Mouse (Mus musculus) right cerebral cortex, postnatal 10 days (tissue): ENCODE measurements around the gene Ak2.

Experiments used
- DNase-seq, 2 experiments: peaks; one replicate each; pipeline ENCODE4 v3.0.0; 2021; ENCODE audit warnings: low spot score in 2 of 2

Ak2 gene

DNA sequence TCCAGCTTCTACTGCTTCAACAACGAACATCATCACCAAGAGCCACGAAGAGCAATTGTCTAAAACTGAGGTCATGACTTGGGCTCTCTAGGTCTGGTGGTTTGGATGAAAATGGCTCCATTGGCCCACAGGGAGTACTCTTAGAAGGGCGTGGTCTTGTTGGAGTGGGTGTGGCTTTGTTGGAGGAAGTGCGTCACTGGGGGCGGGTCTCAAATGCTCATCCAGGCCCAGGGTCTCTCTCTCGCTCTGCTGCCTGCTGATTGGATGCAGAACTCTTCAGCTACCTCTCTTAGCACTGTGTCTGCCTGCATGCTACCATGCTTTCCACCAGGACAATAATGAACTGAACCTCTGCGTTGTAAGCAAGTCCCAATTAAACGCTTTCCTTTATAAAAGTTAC lies 17.1 kb upstream of the Ak2 start:
- no peak for DNase-seq

DNA sequence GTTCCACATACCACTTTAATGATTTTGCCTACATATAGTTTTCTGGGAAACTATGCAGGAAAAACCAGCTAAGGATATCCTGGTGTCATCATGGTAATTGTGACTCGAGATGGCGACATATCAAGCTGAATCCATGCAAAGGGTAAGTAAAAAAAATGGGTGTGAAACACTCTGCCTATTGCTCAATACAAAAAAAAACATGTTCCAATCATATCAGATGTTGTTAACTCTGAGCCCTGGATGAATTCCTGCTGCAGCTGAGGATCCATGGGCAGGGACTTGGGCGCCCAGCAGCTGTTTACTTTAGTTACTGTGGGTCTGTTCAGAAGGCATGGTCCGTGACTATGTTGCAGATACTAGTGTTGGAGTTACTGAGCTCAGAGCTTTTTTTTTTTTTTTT lies 15.2 kb upstream of the Ak2 start:
- DNase-seq: no peak

DNA sequence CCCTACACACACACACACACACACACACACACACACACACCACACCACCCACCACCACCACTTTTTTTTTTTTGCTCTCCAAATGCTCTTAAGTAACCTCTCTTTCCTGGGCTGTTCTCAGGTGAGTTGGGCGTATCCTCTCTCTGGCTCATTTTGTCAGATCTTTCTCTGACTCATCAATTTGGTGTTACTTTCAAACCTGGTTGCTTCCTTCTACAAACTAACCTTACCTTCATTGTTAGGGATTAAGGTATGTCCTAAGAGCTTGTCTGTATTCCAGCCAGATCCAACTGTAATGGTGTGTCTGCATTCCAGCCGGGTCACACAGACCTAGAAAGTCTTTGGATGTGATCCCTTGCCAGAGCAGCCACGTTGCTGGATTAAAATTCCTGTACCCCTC lies 14.5 kb upstream of the Ak2 start:
- DNase-seq: no peak

DNA sequence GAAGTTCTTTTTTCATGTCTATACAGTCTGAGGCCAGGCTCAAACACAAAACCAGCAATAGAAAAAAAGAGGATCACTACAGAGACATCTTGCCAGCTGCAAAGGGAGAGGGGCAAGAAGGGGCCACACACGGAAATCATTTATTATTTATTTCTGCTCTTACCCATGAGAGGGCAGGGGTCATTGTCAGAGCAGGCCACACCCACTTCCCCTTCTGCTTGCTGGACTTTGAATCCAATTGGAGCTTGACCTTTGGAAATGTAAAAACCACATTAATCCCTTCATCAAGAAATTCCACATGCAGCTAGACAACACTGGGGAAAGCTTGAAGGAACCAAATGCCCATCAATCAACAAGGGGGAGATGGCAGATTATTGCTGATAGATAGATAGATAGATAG lies 13.1 kb upstream of the Ak2 start:
- no peak for DNase-seq

DNA sequence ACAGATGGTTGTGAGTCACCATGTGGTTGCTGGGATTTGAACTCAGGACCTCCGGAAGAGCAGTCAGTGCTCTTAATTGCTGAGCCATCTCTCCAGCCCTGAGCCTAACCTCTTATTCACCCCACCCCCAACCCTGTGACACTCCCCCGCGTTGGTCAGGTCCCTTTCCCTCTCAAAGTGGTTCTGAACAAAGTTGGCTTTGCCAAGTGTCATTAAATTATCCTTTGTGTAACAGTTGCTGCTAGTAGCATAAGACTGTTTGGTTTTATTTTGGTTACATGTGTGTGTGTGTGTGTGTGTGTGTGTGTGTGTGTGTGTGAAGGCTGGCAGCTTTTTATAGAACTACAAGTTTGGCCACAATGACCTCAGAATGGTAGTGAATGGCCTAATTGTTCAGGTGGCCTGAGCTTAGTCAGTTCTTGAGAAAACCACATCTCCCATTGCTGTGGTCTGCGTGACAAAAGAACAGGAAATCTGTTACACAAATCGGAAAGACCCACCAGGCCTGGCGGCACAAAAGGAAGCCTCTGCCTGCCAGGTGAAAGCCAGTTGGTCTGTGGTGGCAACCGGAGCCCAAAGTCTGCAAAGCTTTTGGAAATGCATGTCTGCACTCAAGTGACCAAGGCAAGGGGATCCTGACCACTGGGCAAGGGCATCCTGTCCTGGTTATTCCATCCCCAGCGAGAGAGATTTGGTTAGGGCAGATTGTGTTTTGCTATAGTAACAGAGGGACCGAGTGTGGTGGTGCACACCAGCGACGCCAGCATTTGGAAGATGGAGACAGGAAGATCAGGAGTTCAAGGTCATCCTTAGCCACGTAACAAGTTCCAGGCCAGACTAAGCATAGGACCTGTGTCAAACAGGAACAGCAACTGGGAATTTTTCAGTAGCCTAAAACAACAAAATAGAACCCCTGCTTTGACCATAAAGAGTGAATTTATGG lies 10.6 kb upstream of the Ak2 start:
- DNase-seq: no peak

DNA sequence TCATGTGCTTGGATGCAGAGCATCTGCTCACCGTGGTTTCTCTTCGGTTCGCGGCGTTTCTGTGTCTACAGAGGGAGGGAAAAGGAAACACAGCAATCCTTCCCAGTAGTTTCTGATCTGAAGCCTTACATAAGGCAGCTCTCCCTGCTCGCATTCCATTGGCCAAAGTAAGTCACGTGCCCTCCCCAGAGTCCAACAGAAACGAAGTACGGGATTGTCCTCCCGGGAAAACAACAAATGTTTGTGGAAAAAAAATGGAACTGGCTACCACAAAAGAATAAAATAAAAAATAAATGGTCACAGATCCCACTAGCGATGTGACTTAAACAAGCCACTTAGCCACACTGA lies 10.0 kb upstream of the Ak2 start:
- DNase-seq: no peak

DNA sequence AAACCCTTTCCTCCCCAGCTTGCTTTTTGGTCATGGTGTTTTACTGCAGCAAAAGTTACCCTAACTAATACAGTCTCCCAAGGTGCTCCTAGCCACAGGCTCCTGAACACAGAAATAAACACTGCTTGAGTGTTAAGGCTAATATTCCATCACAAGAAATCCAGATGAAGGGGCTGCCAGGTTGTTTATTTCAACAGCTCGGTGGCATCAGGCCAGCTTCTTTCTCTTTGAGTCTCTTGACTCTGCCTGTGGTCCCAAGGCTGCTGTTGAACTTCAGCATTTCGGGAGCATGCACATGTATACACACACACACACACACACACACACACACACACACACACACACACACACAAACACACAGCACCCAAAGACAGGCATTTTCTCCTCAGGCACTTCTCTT lies 8.6 kb upstream of the Ak2 start:
- DNase-seq: no peak

DNA sequence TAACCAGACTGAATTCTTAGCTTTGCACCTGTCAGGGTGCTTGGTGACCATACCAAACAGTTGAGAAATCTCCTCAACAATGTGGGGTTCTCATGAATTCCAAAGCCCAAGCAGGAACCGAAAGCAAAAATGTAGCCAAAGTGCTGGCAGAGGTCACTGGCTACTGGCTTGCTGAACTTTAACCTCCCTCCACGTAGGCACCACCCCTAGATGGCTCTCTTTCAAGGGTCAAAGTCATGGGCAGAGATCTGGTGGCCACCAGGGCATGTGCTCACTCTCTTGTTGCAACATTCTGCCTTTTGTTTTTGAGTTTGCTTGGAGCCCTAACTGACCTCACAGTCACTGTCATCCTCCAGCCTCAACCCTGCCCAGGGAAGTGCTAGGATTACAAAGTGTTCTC lies 8.1 kb upstream of the Ak2 start:
- DNase-seq: no peak

DNA sequence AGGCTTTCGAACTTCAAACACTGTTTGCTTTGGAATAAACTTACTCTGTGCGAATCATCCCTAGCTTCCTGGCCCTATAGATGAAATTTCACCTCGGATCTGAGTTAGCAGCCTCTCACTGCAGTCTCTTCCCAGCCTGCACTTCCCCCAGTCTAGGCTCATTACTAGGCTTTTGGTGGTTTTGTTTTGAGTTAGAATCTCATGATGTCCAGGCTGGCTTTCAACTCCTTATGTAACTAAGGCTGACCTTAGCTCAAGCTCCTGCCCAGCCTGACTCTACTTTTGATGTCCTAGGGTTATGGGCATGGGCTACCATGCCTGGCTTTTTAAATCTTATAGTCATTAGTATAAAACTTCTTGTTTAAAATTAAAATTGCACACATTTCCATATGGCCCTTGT lies 7.2 kb upstream of the Ak2 start:
- DNase-seq: no peak

DNA sequence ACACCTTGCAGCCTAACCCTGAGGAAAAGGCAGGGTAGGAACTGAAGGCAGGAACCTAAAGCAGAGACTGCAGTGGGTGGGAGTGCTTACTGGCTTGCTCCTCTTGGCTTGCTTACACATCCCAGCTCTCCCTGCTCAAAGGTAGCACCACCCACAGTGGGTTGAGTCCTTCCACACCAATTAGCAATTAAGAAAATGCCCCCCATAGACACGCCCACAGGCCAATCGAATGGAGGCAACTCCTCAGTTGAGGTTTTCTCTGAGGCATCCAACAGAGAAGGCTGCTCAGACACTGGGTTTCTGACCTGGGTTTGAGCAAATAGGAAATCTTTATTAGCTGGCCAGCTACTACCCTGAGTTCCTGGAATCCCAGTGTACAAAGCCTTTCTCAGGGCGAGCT lies 2.8 kb upstream of the Ak2 start:
- DNase-seq: no peak

DNA sequence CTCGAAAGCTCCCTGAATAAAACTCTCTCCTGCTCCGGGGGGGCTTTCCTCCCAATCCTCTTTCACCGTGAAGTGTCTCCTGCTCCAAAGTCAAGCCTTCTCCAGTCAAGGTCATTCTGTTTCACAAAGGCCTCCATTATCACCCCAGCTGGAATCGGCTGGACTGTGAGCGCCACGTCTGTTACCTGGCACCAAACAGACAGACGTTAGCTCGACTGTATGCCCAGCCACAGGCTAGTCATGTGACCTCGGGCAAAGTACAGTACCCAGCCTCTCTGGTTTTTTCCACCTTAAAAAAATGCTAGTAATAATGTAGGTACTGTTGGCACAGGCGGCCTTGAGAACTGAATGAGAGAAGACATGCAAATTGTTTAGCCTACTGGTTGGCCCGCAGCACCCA lies 2.1 kb upstream of the Ak2 start:
- no peak for DNase-seq

DNA sequence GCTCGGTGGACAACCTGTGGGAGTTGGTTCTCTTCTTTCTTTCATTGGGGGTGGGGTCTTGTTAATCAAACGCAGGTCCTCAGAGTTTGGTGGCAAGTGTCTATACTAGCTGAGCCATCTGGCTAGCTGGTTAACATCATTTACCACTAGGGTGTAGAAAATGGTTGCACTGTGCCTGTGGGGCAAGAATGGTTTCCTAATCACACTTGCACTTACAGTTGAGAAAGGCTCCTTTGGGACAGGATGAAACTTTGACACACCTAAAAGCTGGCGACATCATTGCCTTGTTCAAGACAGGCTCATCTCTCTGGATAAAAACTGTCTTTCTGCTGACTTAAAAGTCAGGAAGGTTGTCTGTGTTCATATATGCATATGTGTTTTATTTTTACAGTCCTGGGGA lies 418 bp downstream of the Ak2 start:
- no peak for DNase-seq

DNA sequence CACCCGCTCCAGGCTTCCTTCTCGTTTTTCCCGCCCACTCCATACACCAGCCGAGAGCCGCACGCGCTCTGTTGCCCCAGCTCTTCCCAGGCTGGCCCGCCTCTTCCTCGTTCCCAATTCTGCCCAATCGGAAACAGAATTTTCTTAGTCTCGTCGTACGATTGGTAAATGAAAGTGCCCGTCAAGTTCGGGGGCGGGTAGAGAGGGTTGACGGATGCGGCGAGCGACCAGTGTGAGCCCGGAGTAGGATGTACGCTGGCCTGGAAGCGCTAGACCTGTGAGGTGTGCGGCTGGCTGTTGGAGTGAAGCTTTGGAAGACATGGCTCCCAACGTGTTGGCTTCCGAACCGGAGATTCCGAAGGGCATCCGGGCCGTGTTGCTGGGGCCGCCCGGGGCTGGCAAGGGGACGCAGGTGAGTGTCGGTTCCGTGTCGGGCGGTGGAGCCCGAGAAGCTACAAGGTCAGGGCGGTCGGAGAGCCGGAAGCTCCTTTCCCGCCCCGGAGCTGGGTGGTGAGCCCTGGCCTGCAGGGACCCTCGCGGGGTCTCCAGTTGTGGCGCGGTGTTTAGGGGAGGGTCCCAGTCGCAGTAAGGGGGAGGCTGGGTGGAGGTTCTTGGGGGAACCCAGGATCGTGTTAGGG lies 1.4 kb downstream of the Ak2 start:
- peak; percentile 96 to 97 for DNase-seq

DNA sequence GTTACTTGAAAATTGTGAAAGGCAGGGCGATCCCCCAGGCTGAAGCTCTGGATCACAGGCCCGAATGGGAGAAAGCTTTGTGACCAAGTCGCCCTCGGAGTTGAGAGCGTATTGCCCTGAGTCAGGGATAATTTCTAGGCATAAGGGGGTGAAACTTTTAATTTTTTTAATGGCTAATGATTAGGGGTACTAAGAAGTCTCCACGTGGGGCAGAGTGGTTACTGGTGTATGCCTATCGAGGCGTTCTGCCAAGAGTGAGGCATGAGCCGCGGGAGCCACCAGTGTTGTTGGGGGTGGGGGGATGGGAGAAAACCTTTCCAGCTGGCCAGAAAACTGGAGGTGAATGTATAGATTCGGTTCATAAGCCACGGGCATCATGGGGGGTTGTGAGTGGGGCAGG lies 1.9 kb downstream of the Ak2 start:
- DNase-seq: peak in 1 of 2 experiments; percentile 35

DNA sequence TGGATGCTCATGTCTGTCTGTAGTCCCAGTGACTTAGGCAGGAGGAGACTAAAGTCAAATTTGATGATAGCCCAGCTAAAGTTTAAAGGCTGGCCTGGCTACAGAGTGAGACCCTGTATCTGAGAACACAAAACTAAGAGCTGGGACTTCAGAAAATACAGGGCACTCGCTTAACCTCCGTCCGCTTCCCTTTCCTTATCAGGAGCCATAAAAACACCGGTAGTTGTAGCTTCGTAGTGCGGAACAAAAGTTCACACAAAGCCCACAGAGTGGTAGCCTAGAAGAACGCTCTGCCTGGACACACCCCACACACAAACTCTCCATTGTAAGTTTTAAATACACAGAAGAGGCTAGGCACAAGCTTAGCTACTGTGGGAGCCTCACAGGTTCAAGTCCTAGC lies 3.5 kb downstream of the Ak2 start:
- DNase-seq: no peak

DNA sequence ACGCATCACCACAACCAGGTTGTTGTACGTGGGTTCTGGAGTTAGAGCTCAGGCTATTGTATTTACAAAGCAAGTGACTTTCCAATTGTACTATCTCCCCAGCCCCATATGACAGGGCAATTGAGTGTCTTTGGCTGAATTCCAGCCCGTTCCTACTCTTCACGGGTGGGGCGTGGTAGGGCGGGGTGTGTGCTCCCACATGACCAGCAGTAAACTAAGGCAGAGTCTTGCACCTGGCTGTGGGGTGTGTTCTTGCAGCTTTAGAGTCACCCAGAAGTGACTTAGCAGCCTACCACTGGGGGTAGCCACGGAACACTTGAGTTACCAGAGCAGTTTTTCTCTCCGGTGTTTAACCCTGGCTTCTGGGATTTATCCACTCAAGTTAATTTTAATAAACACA lies 5.5 kb downstream of the Ak2 start:
- no peak for DNase-seq

DNA sequence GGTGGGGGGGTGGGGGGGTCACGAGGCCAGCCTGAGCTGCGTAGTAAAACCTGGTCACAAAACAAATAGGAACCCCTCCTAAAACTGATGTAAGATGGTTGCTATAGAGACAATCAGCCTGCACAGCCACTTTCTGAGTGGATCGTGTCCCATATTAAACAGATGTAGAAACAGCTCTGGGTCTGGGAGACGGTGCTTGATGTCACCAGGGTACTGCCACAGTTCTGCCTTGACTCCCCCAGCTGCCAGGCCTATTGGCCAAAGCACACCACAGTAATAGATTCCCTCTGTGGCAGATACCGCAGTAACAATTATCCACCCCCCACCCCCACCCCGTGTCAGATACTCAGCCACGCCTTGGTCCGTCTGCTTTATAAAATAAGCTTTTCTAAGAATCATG lies 6.6 kb downstream of the Ak2 start:
- no peak for DNase-seq

DNA sequence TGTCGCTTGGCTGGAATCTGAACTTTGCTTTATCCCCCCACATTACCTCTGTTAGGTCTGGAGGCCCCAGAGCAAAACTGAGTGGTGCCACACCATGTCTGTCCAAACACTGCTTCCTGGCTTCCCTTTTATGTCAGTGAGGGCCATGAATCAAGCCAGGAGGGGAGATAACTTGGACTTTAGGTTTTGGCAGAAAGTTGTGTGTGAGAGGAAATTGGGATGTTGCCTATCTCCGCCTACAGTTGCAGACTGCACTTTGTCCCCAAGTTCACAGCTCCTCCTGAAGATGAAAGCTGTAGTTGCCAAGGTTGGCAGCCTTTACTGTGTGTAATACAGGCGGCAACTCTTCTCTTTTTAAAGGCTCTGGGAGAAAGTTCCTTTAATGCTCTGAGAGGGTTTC lies 9.0 kb downstream of the Ak2 start:
- DNase-seq: no peak

DNA sequence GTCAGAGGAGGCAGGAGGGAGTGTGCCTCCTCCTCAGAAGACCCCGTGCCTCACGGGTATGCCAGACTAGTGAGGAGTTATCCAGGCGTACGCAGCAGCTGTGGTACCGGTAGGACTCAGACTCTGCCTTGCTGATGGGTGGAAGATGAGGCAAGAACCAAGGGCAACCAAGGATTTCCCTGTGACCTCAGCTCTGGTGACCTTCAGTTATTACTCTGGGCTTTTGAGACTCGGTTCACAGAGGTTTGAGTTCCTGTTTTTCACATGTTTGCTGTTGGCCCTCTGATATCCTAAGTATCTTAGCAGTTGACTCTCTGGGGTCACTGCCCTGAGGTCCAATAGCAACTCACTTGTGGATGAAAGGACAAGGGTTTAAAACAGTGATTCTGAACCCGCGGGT lies 12.0 kb downstream of the Ak2 start:
- DNase-seq: no peak

DNA sequence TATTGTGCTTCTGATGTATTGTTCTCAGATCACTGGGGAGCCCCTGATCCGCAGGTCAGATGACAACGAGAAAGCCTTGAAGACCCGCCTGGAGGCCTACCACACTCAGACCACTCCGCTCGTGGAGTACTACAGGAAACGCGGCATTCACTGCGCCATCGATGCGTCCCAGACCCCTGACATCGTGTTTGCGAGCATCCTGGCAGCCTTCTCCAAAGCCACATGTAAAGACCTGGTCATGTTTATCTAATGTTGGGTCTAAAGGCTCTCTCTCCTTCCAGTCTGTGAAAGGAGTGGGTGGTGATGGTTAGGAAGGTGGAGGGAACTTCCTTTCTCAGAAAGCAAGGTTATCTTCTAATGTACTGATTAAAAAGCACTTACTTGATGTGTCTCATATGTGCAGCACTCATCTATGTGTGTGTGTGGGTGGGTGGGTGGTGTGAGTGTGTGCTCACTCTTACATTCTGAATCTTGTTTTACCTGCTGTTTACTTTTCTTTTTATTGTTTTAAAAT lies 16.3 kb downstream of the Ak2 start:
- DNase-seq: no peak

DNA sequence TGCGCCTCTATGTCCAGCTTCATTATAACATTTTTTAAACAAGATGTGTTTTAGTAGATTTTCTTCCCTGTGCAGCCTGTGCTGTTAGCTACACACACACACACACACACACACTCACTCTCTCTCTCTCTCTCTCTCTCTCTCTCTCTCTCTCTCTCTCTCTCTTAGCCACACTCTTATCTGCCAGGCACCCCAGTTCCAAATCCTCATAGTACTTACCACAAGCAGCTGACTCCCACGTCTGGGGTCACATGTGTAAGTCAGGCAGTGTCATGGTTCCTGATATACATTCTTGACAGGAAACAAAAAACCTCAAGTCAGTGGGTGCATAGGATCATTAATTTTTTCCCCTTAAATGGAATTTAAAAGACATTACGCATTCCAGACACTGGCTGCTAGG lies 16.9 kb downstream of the Ak2 start:
- DNase-seq: no peak

DNA sequence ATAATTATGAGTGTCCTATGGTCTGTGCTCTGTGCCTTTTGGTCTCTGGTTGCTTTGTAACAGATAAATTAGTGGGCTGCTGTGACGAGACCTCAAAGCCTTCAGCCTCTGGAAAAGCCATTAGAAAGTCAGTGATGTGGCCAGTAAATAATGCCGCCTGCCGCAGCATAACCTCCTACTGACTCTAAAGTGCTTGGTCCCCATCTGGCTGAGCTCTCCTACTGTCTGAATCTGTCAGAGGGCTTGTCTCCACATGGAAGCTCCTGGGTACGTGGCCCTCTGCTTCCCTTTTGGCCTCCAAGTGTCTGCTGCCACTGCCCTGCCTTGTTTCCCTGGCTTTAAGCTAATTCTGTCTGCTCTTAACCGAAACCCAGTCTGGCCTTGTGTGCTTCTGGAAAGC lies 17.8 kb downstream of the Ak2 start:
- no peak for DNase-seq

DNA sequence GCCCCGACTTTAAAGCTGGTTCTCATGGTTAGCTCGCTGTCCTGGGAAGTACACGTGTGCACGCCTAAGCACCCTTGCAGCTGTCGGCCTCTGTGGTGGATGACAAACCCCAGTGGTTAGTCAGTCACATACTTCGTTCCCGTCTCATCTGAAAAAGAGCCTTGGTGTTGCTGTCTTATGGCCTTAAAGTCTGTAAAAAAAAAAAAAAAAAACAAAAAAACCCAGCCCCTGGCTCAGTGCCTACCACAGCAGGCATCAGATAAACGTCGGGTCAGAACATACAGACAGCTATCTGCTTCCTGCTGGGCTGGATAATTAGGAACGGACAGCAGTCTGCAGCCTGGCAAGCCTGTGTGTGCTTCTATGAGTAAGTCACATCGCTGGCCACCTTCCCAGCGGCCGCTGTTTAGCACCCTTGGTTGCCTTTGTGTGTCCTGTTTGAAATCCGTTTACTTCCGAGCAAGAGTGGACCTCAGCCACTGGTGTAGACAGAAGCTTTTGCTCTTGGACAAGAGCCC lies 19.9 kb downstream of the Ak2 start:
- peak in 1 of 2 experiments; percentile 45 for DNase-seq
